Mouse (Mus musculus): ENCODE results near the gene Frmd4b. TPM values are rescaled to one million over a fixed set of nuclear protein-coding genes. Genes with fewer than 3 reads are reported as not detected.

Frmd4b gene
- total RNA-seq, 1 experiment, result 2.1 TPM

GRCm38 (mm10) chr6:97500246-97500645 lies 117.1 kb downstream of the Frmd4b start:
- in situ Hi-C loops (cut with MboI; ENCODE audit: low sequenced_read_pairs in 2 of 2, unreplicated experiment in 2 of 2), result loop anchor here in 1 of 2 experiments (25.0 kb wide), 1 partner anchor 237 kb away; no protein-coding TSS in a partner anchor
- Histone ChIP-seq H3K4me1 (ENCODE audit: control insufficient read depth in 2 of 2, insufficient read depth in 2 of 2, low read length in 2 of 2, poor library complexity in 1 of 2) (no peaks in the 10 kb centered on the region), H3K9me3 (ENCODE audit: control insufficient read depth, insufficient read depth, low read depth, low read length) (no peaks in the 10 kb centered on the region), H3K4me3 (ENCODE audit: insufficient read depth in 1 of 2, low read depth in 1 of 2, low read length in 2 of 2, poor library complexity in 1 of 2, severe bottlenecking in 1 of 2) (no peak overlapping the region), H3K9ac (ENCODE audit: insufficient read depth, low read depth, low read length, poor library complexity, severe bottlenecking) (no peak overlapping the region), H3K27ac (ENCODE audit: insufficient read depth, low read depth, low read length, poor library complexity, severe bottlenecking) (no peak overlapping the region), H3K36me3 (ENCODE audit: control insufficient read depth, insufficient read depth, low read length, poor library complexity, severe bottlenecking) (no peaks in the 10 kb centered on the region)
- no peak for TF ChIP-seq MAFK (IDR thresholded peaks at IDR 0.05; ENCODE audit: insufficient read depth, low read depth, low read length)
- no peak for TF ChIP-seq ZC3H11A (IDR thresholded peaks at IDR 0.05; ENCODE audit: borderline replicate concordance, low read depth, low read length)
- no peak for TF ChIP-seq CHD2 (IDR thresholded peaks at IDR 0.05; ENCODE audit: low read depth, low read length)
- TF ChIP-seq ZNF384 (IDR thresholded peaks at IDR 0.05; ENCODE audit: low read depth, low read length), result no peak
- TF ChIP-seq HCFC1 (IDR thresholded peaks at IDR 0.05; ENCODE audit: borderline replicate concordance, insufficient read depth, low read length), result no peak
- DNase-seq (ENCODE audit: low read depth, low spot score), result no peak

GRCm38 (mm10) chr6:97496002-97496401 lies 121.3 kb downstream of the Frmd4b start:
- H3K36me3 ChIP-seq (ENCODE audit: control insufficient read depth, insufficient read depth, low read length, poor library complexity, severe bottlenecking), result no peaks in the 10 kb centered on the region
- H3K9ac ChIP-seq (ENCODE audit: insufficient read depth, low read depth, low read length, poor library complexity, severe bottlenecking), result no peak overlapping the region
- H3K4me3 ChIP-seq (ENCODE audit: insufficient read depth in 1 of 2, low read depth in 1 of 2, low read length in 2 of 2, poor library complexity in 1 of 2, severe bottlenecking in 1 of 2), result no peak overlapping the region
- no peak overlapping the region for H3K27ac ChIP-seq (ENCODE audit: insufficient read depth, low read depth, low read length, poor library complexity, severe bottlenecking)
- in situ Hi-C loops (cut with MboI; ENCODE audit: low sequenced_read_pairs in 2 of 2, unreplicated experiment in 2 of 2), result no loop called here
- TF ChIP-seq ZC3H11A (IDR thresholded peaks at IDR 0.05; ENCODE audit: borderline replicate concordance, low read depth, low read length), result no peak
- TF ChIP-seq CHD2 (IDR thresholded peaks at IDR 0.05; ENCODE audit: low read depth, low read length), result no peak
- no peak for TF ChIP-seq HCFC1 (IDR thresholded peaks at IDR 0.05; ENCODE audit: borderline replicate concordance, insufficient read depth, low read length)
- no peak for TF ChIP-seq MAFK (IDR thresholded peaks at IDR 0.05; ENCODE audit: insufficient read depth, low read depth, low read length)
- no peak for TF ChIP-seq ZNF384 (IDR thresholded peaks at IDR 0.05; ENCODE audit: low read depth, low read length)
- no peak for DNase-seq (ENCODE audit: low read depth, low spot score)
- H3K4me1 ChIP-seq (ENCODE audit: control insufficient read depth in 2 of 2, insufficient read depth in 2 of 2, low read length in 2 of 2, poor library complexity in 1 of 2), result no peaks in the 10 kb centered on the region
- no peaks in the 10 kb centered on the region for H3K9me3 ChIP-seq (ENCODE audit: control insufficient read depth, insufficient read depth, low read depth, low read length)

- no peaks in the 10 kb centered on the region for H3K9me3 ChIP-seq (ENCODE audit: control insufficient read depth, insufficient read depth, low read depth, low read length)
- TF ChIP-seq HCFC1 (IDR thresholded peaks at IDR 0.05; ENCODE audit: borderline replicate concordance, insufficient read depth, low read length) (no peak), MAFK (IDR thresholded peaks at IDR 0.05; ENCODE audit: insufficient read depth, low read depth, low read length) (no peak), ZNF384 (IDR thresholded peaks at IDR 0.05; ENCODE audit: low read depth, low read length) (no peak), CHD2 (IDR thresholded peaks at IDR 0.05; ENCODE audit: low read depth, low read length) (no peak), ZC3H11A (IDR thresholded peaks at IDR 0.05; ENCODE audit: borderline replicate concordance, low read depth, low read length) (no peak)
- DNase-seq (ENCODE audit: low read depth, low spot score), result no peak
- H3K27ac ChIP-seq (ENCODE audit: insufficient read depth, low read depth, low read length, poor library complexity, severe bottlenecking), result no peak overlapping the region
- H3K36me3 ChIP-seq (ENCODE audit: control insufficient read depth, insufficient read depth, low read length, poor library complexity, severe bottlenecking), result no peaks in the 10 kb centered on the region
- H3K4me3 ChIP-seq (ENCODE audit: insufficient read depth in 1 of 2, low read depth in 1 of 2, low read length in 2 of 2, poor library complexity in 1 of 2, severe bottlenecking in 1 of 2), result no peak overlapping the region
- in situ Hi-C loops (cut with MboI; ENCODE audit: low sequenced_read_pairs in 2 of 2, unreplicated experiment in 2 of 2), result no loop called here
- no peaks in the 10 kb centered on the region; a peak in 1 of 4 replicates for H3K4me1 ChIP-seq (ENCODE audit: control insufficient read depth in 2 of 2, insufficient read depth in 2 of 2, low read length in 2 of 2, poor library complexity in 1 of 2)
- no peak overlapping the region for H3K9ac ChIP-seq (ENCODE audit: insufficient read depth, low read depth, low read length, poor library complexity, severe bottlenecking)
Observed at GRCm38 (mm10) chr6:97491065-97491464, 126.3 kb downstream of the Frmd4b start.

GRCm38 (mm10) chr6:97488821-97489220 lies 128.5 kb downstream of the Frmd4b start:
- Histone ChIP-seq H3K4me1 (ENCODE audit: control insufficient read depth in 2 of 2, insufficient read depth in 2 of 2, low read length in 2 of 2, poor library complexity in 1 of 2) (no peaks in the 10 kb centered on the region; a peak in 1 of 4 replicates), H3K9me3 (ENCODE audit: control insufficient read depth, insufficient read depth, low read depth, low read length) (no peaks in the 10 kb centered on the region), H3K9ac (ENCODE audit: insufficient read depth, low read depth, low read length, poor library complexity, severe bottlenecking) (no peak overlapping the region), H3K36me3 (ENCODE audit: control insufficient read depth, insufficient read depth, low read length, poor library complexity, severe bottlenecking) (no peaks in the 10 kb centered on the region), H3K27ac (ENCODE audit: insufficient read depth, low read depth, low read length, poor library complexity, severe bottlenecking) (no peak overlapping the region), H3K4me3 (ENCODE audit: insufficient read depth in 1 of 2, low read depth in 1 of 2, low read length in 2 of 2, poor library complexity in 1 of 2, severe bottlenecking in 1 of 2) (no peak overlapping the region)
- in situ Hi-C loops (cut with MboI; ENCODE audit: low sequenced_read_pairs in 2 of 2, unreplicated experiment in 2 of 2), result no loop called here
- no peak for DNase-seq (ENCODE audit: low read depth, low spot score)
- no peak for TF ChIP-seq CHD2 (IDR thresholded peaks at IDR 0.05; ENCODE audit: low read depth, low read length)
- no peak for TF ChIP-seq ZC3H11A (IDR thresholded peaks at IDR 0.05; ENCODE audit: borderline replicate concordance, low read depth, low read length)
- TF ChIP-seq HCFC1 (IDR thresholded peaks at IDR 0.05; ENCODE audit: borderline replicate concordance, insufficient read depth, low read length), result no peak
- TF ChIP-seq MAFK (IDR thresholded peaks at IDR 0.05; ENCODE audit: insufficient read depth, low read depth, low read length), result no peak
- no peak for TF ChIP-seq ZNF384 (IDR thresholded peaks at IDR 0.05; ENCODE audit: low read depth, low read length)

GRCm38 (mm10) chr6:97488280-97488679 lies 129.1 kb downstream of the Frmd4b start:
- no peak overlapping the region for H3K4me3 ChIP-seq (ENCODE audit: insufficient read depth in 1 of 2, low read depth in 1 of 2, low read length in 2 of 2, poor library complexity in 1 of 2, severe bottlenecking in 1 of 2)

More at GRCm38 (mm10) chr6:97488280-97488679, 129.1 kb downstream of the Frmd4b start:
- no peak overlapping the region for H3K27ac ChIP-seq (ENCODE audit: insufficient read depth, low read depth, low read length, poor library complexity, severe bottlenecking)
- no peak for DNase-seq (ENCODE audit: low read depth, low spot score)
- in situ Hi-C loops (cut with MboI; ENCODE audit: low sequenced_read_pairs in 2 of 2, unreplicated experiment in 2 of 2), result no loop called here
- H3K9me3 ChIP-seq (ENCODE audit: control insufficient read depth, insufficient read depth, low read depth, low read length), result no peaks in the 10 kb centered on the region
- H3K9ac ChIP-seq (ENCODE audit: insufficient read depth, low read depth, low read length, poor library complexity, severe bottlenecking), result no peak overlapping the region
- H3K36me3 ChIP-seq (ENCODE audit: control insufficient read depth, insufficient read depth, low read length, poor library complexity, severe bottlenecking), result no peaks in the 10 kb centered on the region
- no peaks in the 10 kb centered on the region; a peak in 1 of 4 replicates for H3K4me1 ChIP-seq (ENCODE audit: control insufficient read depth in 2 of 2, insufficient read depth in 2 of 2, low read length in 2 of 2, poor library complexity in 1 of 2)
- TF ChIP-seq CHD2 (IDR thresholded peaks at IDR 0.05; ENCODE audit: low read depth, low read length) (no peak), ZNF384 (IDR thresholded peaks at IDR 0.05; ENCODE audit: low read depth, low read length) (no peak), ZC3H11A (IDR thresholded peaks at IDR 0.05; ENCODE audit: borderline replicate concordance, low read depth, low read length) (no peak), MAFK (IDR thresholded peaks at IDR 0.05; ENCODE audit: insufficient read depth, low read depth, low read length) (no peak), HCFC1 (IDR thresholded peaks at IDR 0.05; ENCODE audit: borderline replicate concordance, insufficient read depth, low read length) (no peak)
